ENCODE assay signal across 25 mouse cellular contexts in the genomic region with DNA sequence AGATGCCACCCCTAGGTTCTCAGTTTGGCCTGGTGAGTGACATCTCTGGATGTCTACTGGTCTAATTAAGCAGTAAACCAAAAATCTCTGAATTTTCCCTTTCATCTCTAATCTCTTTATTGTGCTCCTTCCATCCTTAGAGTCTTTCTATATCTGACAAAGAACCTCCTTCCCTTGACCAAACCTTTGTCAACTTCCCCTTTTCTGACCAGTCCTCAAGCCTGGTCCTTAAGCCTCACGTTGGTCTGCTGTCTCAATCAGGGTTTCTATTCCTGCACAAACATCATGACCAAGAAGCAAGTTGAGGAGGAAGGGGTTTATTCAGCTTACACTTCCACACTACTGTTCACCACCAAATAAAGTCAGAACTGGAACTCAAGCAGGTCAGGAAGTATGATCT.
DNase-seq lines count a peak whose midpoint lies in the region; ATAC-seq lines count a peak whose summit lies in the region.
"Had no signal": no experiment of that assay in that cellular context is flagged by ENCODE, and none has a peak within 500 bp of the region (broad histone marks: within the 10 kb centered on the region; RNA-seq: fewer than 3 reads in every experiment).

No protein-coding gene starts in this region.

- WGBS in midbrain, embryonic 11.5 days = 45% methylated on average over 1 of the region's 1 CpGs
- 63% methylated on average over 1 of the region's 1 CpGs for WGBS in midbrain, embryonic 16.5 days

- no peaks in the 10 kb centered on the region for H3K4me1 ChIP-seq in midbrain, embryonic 11.5 days (ENCODE audit: control insufficient read depth, insufficient read depth, low read length)
- no peaks in the 10 kb centered on the region for H3K4me1 ChIP-seq in midbrain, embryonic 16.5 days (ENCODE audit: control insufficient read depth, insufficient read depth, low read length)
- H3K4me1 ChIP-seq: heart, embryonic 15.5 days; hindbrain, embryonic 10.5 days; hindbrain, embryonic 13.5 days had no signal

- no peak for ATAC-seq in midbrain, embryonic 11.5 days (ENCODE audit: low FRiP score)
- no peak for ATAC-seq in midbrain, embryonic 16.5 days
- ATAC-seq in granulocyte monocyte progenitor cell, adult 5-6 weeks (replicated peaks; ENCODE audit: poor library complexity, severe bottlenecking) = peak; percentile 73
- peak; percentile 49 for ATAC-seq in megakaryocyte progenitor cell, adult 5-6 weeks (replicated peaks; ENCODE audit: poor library complexity)
- no peak for ATAC-seq in erythroid progenitor cell, adult 5-6 weeks (replicated peaks; ENCODE audit: low FRiP score, poor library complexity, severe bottlenecking)
- ATAC-seq: CD4-positive, CD25-positive, alpha-beta regulatory T cell, adult 4 months; forebrain, embryonic 14.5 days; forebrain, postnatal 0 days; hindbrain, embryonic 16.5 days had no signal

- no peaks in the 10 kb centered on the region for H3K36me3 ChIP-seq in midbrain, embryonic 11.5 days (ENCODE audit: control insufficient read depth, insufficient read depth, low read length)
- no peaks in the 10 kb centered on the region for H3K36me3 ChIP-seq in midbrain, embryonic 16.5 days (ENCODE audit: control insufficient read depth, insufficient read depth, low read length)
- H3K36me3 ChIP-seq: heart, embryonic 12.5 days; heart, embryonic 15.5 days; hindbrain, embryonic 10.5 days; hindbrain, embryonic 13.5 days had no signal

- DNase-seq in midbrain, embryonic 11.5 days (ENCODE audit: low spot score, missing footprints) = peak; percentile 2
- DNase-seq in ovary, postnatal 10 days (ENCODE audit: low spot score) = no peak
- no peak for DNase-seq in layer of hippocampus, postnatal 10 days (ENCODE audit: low spot score in 2 of 2)
- DNase-seq: adrenal gland, adult 8-10 months; adrenal gland, postnatal 25 days; cerebellum, adult 18-20 months; cerebellum, adult 9-11 months; cerebellum, postnatal 36 days; forebrain, postnatal 0 days; gastrocnemius, adult 2 months; gastrocnemius, postnatal 14 days; heart, adult 18-20 months; heart, postnatal 10 days; heart, postnatal 36 days had no signal

- no peak overlapping the region for H3K9ac ChIP-seq in midbrain, embryonic 11.5 days (ENCODE audit: low read length)
- no peak overlapping the region for H3K9ac ChIP-seq in midbrain, embryonic 16.5 days (ENCODE audit: low read depth, low read length)
- H3K9ac ChIP-seq: forebrain, postnatal 0 days; heart, embryonic 12.5 days; heart, embryonic 15.5 days; hindbrain, embryonic 13.5 days had no signal

- H3K4me3 ChIP-seq in midbrain, embryonic 11.5 days (ENCODE audit: low read depth, low read length) = no peak overlapping the region
- H3K4me3 ChIP-seq in midbrain, embryonic 16.5 days (ENCODE audit: low read depth, low read length) = no peak overlapping the region
- H3K4me3 ChIP-seq: gastrocnemius, adult 2 months; heart, embryonic 12.5 days; heart, embryonic 15.5 days; hindbrain, embryonic 10.5 days; hindbrain, embryonic 13.5 days had no signal

- H3K27me3 ChIP-seq in midbrain, embryonic 11.5 days (ENCODE audit: control insufficient read depth, insufficient read depth, low read length) = no peaks in the 10 kb centered on the region
- no peaks in the 10 kb centered on the region for H3K27me3 ChIP-seq in midbrain, embryonic 16.5 days (ENCODE audit: control insufficient read depth, insufficient read depth, low read depth, low read length)
- H3K27me3 ChIP-seq: heart, embryonic 12.5 days; heart, embryonic 15.5 days; hindbrain, embryonic 13.5 days had no signal

- H3K4me2 ChIP-seq in midbrain, embryonic 11.5 days = no peak overlapping the region
- no peak overlapping the region for H3K4me2 ChIP-seq in midbrain, embryonic 16.5 days (ENCODE audit: low read length)
- H3K4me2 ChIP-seq: heart, embryonic 12.5 days; heart, embryonic 15.5 days; hindbrain, embryonic 13.5 days had no signal

- no peaks in the 10 kb centered on the region for H3K9me3 ChIP-seq in midbrain, embryonic 11.5 days (ENCODE audit: control insufficient read depth, low read length)
- no peaks in the 10 kb centered on the region for H3K9me3 ChIP-seq in midbrain, embryonic 16.5 days (replicated peaks; ENCODE audit: control insufficient read depth, low read length, poor library complexity, severe bottlenecking)
- H3K9me3 ChIP-seq: heart, embryonic 12.5 days; heart, embryonic 15.5 days; hindbrain, embryonic 10.5 days; hindbrain, embryonic 13.5 days had no signal

- H3K27ac ChIP-seq in midbrain, embryonic 11.5 days (ENCODE audit: low read depth, low read length) = no peak overlapping the region
- H3K27ac ChIP-seq in midbrain, embryonic 16.5 days (ENCODE audit: low read length) = no peak overlapping the region
- H3K27ac ChIP-seq: gastrocnemius, adult 2 months; heart, embryonic 15.5 days; hindbrain, embryonic 10.5 days; hindbrain, embryonic 13.5 days had no signal

Comparison
In these comparisons a context has a peak if more than half of its experiments do, and no peak if none do; other contexts are left out.
1. ATAC-seq: peak in granulocyte monocyte progenitor cell, adult 5-6 weeks (single experiment) and megakaryocyte progenitor cell, adult 5-6 weeks (single experiment); none in midbrain, embryonic 11.5 days (single experiment), midbrain, embryonic 16.5 days (single experiment) and erythroid progenitor cell, adult 5-6 weeks (single experiment).